Mouse (Mus musculus) adrenal gland, postnatal 10 days (tissue): ENCODE results near the gene Slc17a6. TPM values are rescaled to one million over a fixed set of nuclear protein-coding genes. Genes with fewer than 3 reads are reported as not detected.
"Not testable (repeated sequence)": the region's sequence is repeated elsewhere in the genome, so short reads cannot be mapped to it uniquely, and the experiment has no call there.

Source experiments
- DNase-seq: peaks from one replicate; pipeline ENCODE4 v3.0.0; 2021; ENCODE audit warnings: mixed read lengths
- total RNA-seq, 2 experiments: library from RNA; stranded (reverse); gene quantifications; 2 replicates each; pipeline ENCODE4 v1.2.3; 2021

The Slc17a6 gene
- total RNA-seq, 2 experiments from 2014 or later: 0.09 to 0.15 TPM

DNA sequence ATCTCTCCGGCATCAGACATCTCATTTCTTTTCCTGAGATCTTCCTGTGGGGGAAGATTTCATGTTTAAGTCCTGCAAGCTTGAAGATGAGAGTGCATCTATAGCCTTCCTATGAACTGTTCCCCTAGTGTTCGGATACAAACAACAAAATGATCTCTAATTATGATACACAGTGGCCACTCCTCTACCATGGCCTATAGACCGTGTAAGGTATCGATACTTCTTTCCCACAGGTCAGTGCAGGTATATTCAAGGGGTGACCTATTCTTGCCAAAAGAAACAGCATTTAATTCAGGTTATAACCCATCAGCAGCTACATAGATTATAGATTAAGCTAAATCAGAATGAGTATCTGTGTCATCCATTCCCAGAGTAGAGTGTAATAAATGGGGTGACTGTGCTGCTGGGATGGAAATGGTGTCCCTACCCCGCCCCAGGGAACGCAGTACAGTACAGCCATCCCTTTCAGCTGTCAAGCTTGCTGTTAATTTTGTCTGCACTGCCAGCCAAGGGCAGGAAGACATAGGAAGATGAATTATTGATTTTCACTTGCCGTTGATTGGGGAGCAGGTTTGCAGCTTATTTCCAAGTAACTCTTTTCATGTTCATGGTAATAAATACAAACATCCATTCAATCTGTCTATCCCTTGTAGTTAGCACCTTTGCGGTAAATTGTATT is 71.9 kb downstream of the Slc17a6 start:
- no peak for DNase-seq

GRCm38 (mm10) chr7:51694452-51694851 is 72.6 kb downstream of the Slc17a6 start:
- no peak for DNase-seq

- no peak for DNase-seq
These were observed 87.7 kb downstream of the Slc17a6 start for GRCm38 (mm10) chr7:51709508-51709907.

GRCm38 (mm10) chr7:51710346-51710745 is 88.5 kb downstream of the Slc17a6 start:
- DNase-seq: not testable (repeated sequence)

DNA sequence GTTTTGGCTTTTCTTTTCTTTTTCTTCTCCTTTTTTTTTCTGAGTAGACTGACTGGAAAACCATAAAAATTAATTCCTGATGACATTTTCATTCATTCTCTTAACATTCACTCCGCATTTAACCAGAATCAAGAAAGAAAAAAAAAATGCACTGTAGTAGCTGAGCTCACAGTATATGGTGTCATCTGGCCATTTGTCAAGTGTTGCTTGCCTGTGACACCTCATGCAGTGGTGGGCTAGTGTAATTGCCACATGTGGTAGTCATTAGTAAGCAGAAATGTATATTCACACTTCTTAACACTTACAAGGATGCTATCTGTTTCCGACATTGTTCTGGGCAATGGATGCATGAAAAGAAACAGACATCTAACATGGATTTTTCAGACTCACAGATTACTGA is 94.0 kb downstream of the Slc17a6 start:
- DNase-seq: no peak

Other genes starting within 250 kb of the Slc17a6 start
- gene Ano5, start 111.0 kb upstream of the Slc17a6 start, total RNA-seq: 1 to 10 TPM in 1 of 2 experiments, under 1 TPM in 1; 0.84 to 2.5 TPM
- 10 to 100 TPM; 30.3 to 30.8 TPM for gene Gas2, start 240.0 kb downstream of the Slc17a6 start, total RNA-seq
- gene Fancf, start 240.3 kb downstream of the Slc17a6 start, total RNA-seq: 1 to 10 TPM; 6.8 to 7.6 TPM